Mouse (Mus musculus): Measurements from ENCODE around the gene Rnd2. TPM values are rescaled to one million over a fixed set of nuclear protein-coding genes. Genes with fewer than 3 reads are reported as not detected.
A peak's percentile ranks its signal among the peaks of the same experiment; 100 is the strongest.

The Rnd2 gene
- total and polyA plus RNA-seq, 2 experiments from 2014 or later, result 5.1 to 6.1 TPM

- 59% methylated on average over 7 of the region's 7 CpGs for WGBS
These were observed 20.0 kb downstream of the Rnd2 start for GRCm38 (mm10) chr11:101484814-101485213.

DNA sequence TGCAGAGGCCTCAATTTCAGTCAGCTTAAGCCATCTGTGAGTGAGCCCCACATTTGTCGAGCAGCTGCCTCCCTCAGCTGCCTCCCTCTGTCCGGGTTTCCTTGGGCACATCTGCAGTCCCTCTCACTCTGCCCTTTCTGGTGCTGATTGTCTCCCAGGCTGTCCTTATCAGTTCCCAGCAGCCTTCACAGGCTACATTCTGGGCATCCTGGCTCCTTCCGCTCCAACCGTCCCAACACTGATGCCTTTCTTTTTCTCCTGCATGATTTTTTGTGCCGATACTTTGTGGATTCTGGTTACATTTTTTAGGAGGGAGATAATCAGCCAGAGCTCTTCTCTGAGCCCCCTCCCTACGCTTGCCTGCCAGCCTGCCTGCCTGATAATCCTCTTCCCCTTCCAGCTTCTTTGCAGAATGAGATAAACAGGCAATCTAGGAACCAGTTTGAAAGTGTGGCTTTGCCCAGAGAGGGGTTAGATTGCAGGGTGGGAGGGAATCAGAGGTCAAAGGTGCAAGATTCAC lies 20.8 kb downstream of the Rnd2 start:
- WGBS, result 14% methylated on average over 6 of the region's 6 CpGs
- Histone ChIP-seq H3K4me2 (ENCODE audit: low read depth, low read length) (no peak overlapping the region), H3K4me1 (ENCODE audit: control insufficient read depth, insufficient read depth) (peaks cover 5% of the 10 kb centered on the region; the same call in 1 of the 2 replicates), H3K4me3 (ENCODE audit: low read depth, low read length) (no peak overlapping the region), H3K9me3 (replicated peaks; ENCODE audit: control insufficient read depth, low read length) (no peaks in the 10 kb centered on the region), H3K9ac (replicated peaks; ENCODE audit: low read depth, low read length) (no peak overlapping the region), H3K36me3 (replicated peaks; ENCODE audit: control insufficient read depth, insufficient read depth, low read length) (peaks cover 12% of the 10 kb centered on the region; the same call in 1 of the 2 replicates), H3K27me3 (ENCODE audit: control insufficient read depth, insufficient read depth, low read length) (no peaks in the 10 kb centered on the region), H3K27ac (ENCODE audit: low read depth) (no peak overlapping the region)
- no peak for TF ChIP-seq CTCF (IDR thresholded peaks at IDR 0.05; ENCODE audit: low read depth)
- no peak for TF ChIP-seq EP300 (IDR thresholded peaks at IDR 0.05; ENCODE audit: low read depth)
- ATAC-seq (ENCODE audit: insufficient read depth, low read depth), result no peak
- DNase-seq (ENCODE audit: low spot score), result no peak

More at GRCm38 (mm10) chr11:101484814-101485213, 20.0 kb downstream of the Rnd2 start:
- no peak for TF ChIP-seq CTCF (IDR thresholded peaks at IDR 0.05; ENCODE audit: low read depth)
- H3K36me3 ChIP-seq (replicated peaks; ENCODE audit: control insufficient read depth, insufficient read depth, low read length), result peaks cover 10% of the 10 kb centered on the region; the same call in 1 of the 2 replicates
- H3K9me3 ChIP-seq (replicated peaks; ENCODE audit: control insufficient read depth, low read length), result no peaks in the 10 kb centered on the region
- peaks cover 5% of the 10 kb centered on the region; the same call in 1 of the 2 replicates for H3K4me1 ChIP-seq (ENCODE audit: control insufficient read depth, insufficient read depth)
- H3K4me3 ChIP-seq (ENCODE audit: low read depth, low read length), result no peak overlapping the region
- ATAC-seq (ENCODE audit: insufficient read depth, low read depth) (no peak), DNase-seq (ENCODE audit: low spot score) (no peak)
- H3K27me3 ChIP-seq (ENCODE audit: control insufficient read depth, insufficient read depth, low read length), result no peaks in the 10 kb centered on the region
- no peak overlapping the region for H3K9ac ChIP-seq (replicated peaks; ENCODE audit: low read depth, low read length)
- H3K4me2 ChIP-seq (ENCODE audit: low read depth, low read length), result no peak overlapping the region
- H3K27ac ChIP-seq (ENCODE audit: low read depth), result no peak overlapping the region

DNA sequence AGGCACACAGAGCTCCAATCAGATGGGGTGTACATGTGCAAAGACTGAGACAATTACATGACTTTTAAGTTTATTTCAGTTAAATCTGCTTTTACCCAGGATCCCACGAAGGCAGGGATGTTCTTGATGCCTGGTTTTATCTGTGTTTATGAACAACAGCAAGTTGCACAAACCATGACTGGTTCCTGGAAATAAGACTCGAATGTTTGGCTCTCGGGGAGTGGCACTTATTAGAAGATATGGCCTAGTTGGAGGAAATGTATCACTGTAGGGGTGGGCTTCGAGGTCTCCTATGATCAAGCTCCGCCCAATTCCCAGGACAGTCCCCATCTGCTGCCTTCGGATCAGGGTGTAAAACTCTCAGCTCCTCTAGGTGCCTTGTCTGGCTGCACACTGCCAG lies 21.3 kb downstream of the Rnd2 start:
- TF ChIP-seq EP300 (IDR thresholded peaks at IDR 0.05; ENCODE audit: low read depth) (no peak), CTCF (IDR thresholded peaks at IDR 0.05; ENCODE audit: low read depth) (no peak)
- DNase-seq (ENCODE audit: low spot score), result no peak
- Histone ChIP-seq H3K27ac (ENCODE audit: low read depth) (no peak overlapping the region), H3K4me3 (ENCODE audit: low read depth, low read length) (no peak overlapping the region), H3K4me2 (ENCODE audit: low read depth, low read length) (no peak overlapping the region), H3K9me3 (replicated peaks; ENCODE audit: control insufficient read depth, low read length) (no peaks in the 10 kb centered on the region), H3K9ac (replicated peaks; ENCODE audit: low read depth, low read length) (no peak overlapping the region), H3K4me1 (ENCODE audit: control insufficient read depth, insufficient read depth) (peaks cover 5% of the 10 kb centered on the region; the same call in 1 of the 2 replicates), H3K36me3 (replicated peaks; ENCODE audit: control insufficient read depth, insufficient read depth, low read length) (peaks cover 12% of the 10 kb centered on the region; the same call in 1 of the 2 replicates), H3K27me3 (ENCODE audit: control insufficient read depth, insufficient read depth, low read length) (no peaks in the 10 kb centered on the region)
- ATAC-seq (ENCODE audit: insufficient read depth, low read depth), result no peak
- 51% methylated on average over 6 of the region's 6 CpGs for WGBS

GRCm38 (mm10) chr11:101506269-101506780 lies 41.5 kb downstream of the Rnd2 start:
- H3K9ac ChIP-seq (replicated peaks; ENCODE audit: low read depth, low read length), result no peak overlapping the region
- ATAC-seq (ENCODE audit: insufficient read depth, low read depth), result no peak
- DNase-seq (ENCODE audit: low spot score), result no peak
- H3K4me3 ChIP-seq (ENCODE audit: low read depth, low read length), result no peak overlapping the region
- H3K27me3 ChIP-seq (ENCODE audit: control insufficient read depth, insufficient read depth, low read length), result no peaks in the 10 kb centered on the region
- no peak for TF ChIP-seq EP300 (IDR thresholded peaks at IDR 0.05; ENCODE audit: low read depth)
- no peak for TF ChIP-seq CTCF (IDR thresholded peaks at IDR 0.05; ENCODE audit: low read depth)
- H3K36me3 ChIP-seq (replicated peaks; ENCODE audit: control insufficient read depth, insufficient read depth, low read length), result peaks cover 35% of the 10 kb centered on the region
- 91% methylated on average over 5 of the region's 5 CpGs for WGBS
- H3K4me1 ChIP-seq (ENCODE audit: control insufficient read depth, insufficient read depth), result no peaks in the 10 kb centered on the region
- no peak overlapping the region for H3K27ac ChIP-seq (ENCODE audit: low read depth)
- no peaks in the 10 kb centered on the region for H3K9me3 ChIP-seq (replicated peaks; ENCODE audit: control insufficient read depth, low read length)
- no peak overlapping the region for H3K4me2 ChIP-seq (ENCODE audit: low read depth, low read length)

- no peaks in the 10 kb centered on the region for H3K9me3 ChIP-seq (replicated peaks; ENCODE audit: control insufficient read depth, low read length)
- TF ChIP-seq CTCF (IDR thresholded peaks at IDR 0.05; ENCODE audit: low read depth), result no peak
- H3K4me2 ChIP-seq (ENCODE audit: low read depth, low read length), result no peak overlapping the region
- no peaks in the 10 kb centered on the region for H3K27me3 ChIP-seq (ENCODE audit: control insufficient read depth, insufficient read depth, low read length)
- ATAC-seq (ENCODE audit: insufficient read depth, low read depth) (no peak), DNase-seq (ENCODE audit: low spot score) (no peak)
- 84% methylated on average over 7 of the region's 7 CpGs for WGBS
- no peaks in the 10 kb centered on the region for H3K4me1 ChIP-seq (ENCODE audit: control insufficient read depth, insufficient read depth)
- no peak overlapping the region for H3K9ac ChIP-seq (replicated peaks; ENCODE audit: low read depth, low read length)
- H3K36me3 ChIP-seq (replicated peaks; ENCODE audit: control insufficient read depth, insufficient read depth, low read length), result peaks cover 31% of the 10 kb centered on the region
- H3K4me3 ChIP-seq (ENCODE audit: low read depth, low read length), result no peak overlapping the region
- H3K27ac ChIP-seq (ENCODE audit: low read depth), result no peak overlapping the region
These were observed 42.3 kb downstream of the Rnd2 start for GRCm38 (mm10) chr11:101507090-101507489.

- DNase-seq (ENCODE audit: low spot score), result no peak
- Histone ChIP-seq H3K4me3 (ENCODE audit: low read depth, low read length) (no peak overlapping the region), H3K27me3 (ENCODE audit: control insufficient read depth, insufficient read depth, low read length) (no peaks in the 10 kb centered on the region), H3K9me3 (replicated peaks; ENCODE audit: control insufficient read depth, low read length) (no peaks in the 10 kb centered on the region), H3K9ac (replicated peaks; ENCODE audit: low read depth, low read length) (no peak overlapping the region), H3K36me3 (replicated peaks; ENCODE audit: control insufficient read depth, insufficient read depth, low read length) (peaks cover 14% of the 10 kb centered on the region), H3K4me1 (ENCODE audit: control insufficient read depth, insufficient read depth) (no peaks in the 10 kb centered on the region), H3K4me2 (ENCODE audit: low read depth, low read length) (no peak overlapping the region), H3K27ac (ENCODE audit: low read depth) (no peak overlapping the region)
- TF ChIP-seq EP300 (IDR thresholded peaks at IDR 0.05; ENCODE audit: low read depth) (no peak), CTCF (IDR thresholded peaks at IDR 0.05; ENCODE audit: low read depth) (peak; percentile 35)
- WGBS, result 70% methylated on average over 5 of the region's 5 CpGs
- no peak for ATAC-seq (ENCODE audit: insufficient read depth, low read depth)
These were observed 54.1 kb downstream of the Rnd2 start for GRCm38 (mm10) chr11:101518937-101519336.
